Mouse (Mus musculus) liver, adult 2 months (tissue): Measurements from ENCODE around the gene Fabp6.

Experiments
- CTCF ChIP-seq: fragments of 200-500 bp; IDR thresholded peaks from 2 replicates; pipeline ENCODE4 v1.5.1; 2011; ENCODE audit warnings: low read depth, low read length, control low read depth
- POLR2A ChIP-seq: fragments of 200-500 bp; IDR thresholded peaks from 2 replicates; pipeline ENCODE4 v1.6.1; 2011; ENCODE audit warnings: low read length, control low read depth; ENCODE audit not compliant: insufficient read depth; ENCODE audit errors: extremely low read depth

DNA sequence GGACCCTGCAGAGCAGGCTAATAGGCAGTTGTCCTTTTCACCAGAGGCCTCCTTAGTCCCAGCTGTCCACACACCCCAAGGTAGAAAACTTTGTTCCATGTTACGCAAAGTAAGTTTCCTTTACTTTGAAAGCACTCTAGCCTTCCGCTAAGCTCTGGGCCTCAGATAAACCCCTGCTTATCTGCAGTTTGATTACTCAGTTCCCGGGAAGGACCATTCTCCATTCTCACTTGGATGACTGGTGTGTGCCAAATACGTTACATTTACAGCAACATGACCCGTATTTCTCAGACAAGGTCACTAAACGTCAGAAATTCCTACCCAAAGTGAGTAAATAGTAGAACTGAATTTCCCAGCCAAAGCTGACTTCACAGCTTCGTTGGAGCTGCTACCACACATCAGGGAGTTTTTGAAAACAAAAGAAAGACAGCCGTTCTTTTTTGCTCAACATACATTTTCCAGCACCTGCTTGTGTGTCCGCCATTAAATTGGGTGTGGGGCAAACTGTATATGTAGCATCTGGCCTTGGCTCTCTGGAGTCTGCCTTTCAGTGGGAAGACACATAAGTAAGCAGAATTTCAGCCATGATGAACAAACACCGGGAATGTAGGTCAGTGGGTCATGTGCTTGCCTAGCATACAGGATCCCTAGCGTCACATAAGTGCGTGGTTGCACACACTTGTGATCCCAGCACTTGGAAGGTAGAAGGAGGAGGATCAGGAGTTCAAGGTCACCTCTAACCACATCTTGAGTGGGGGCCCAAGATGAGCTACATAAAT lies 52.5 kb downstream of the Fabp6 start:
- TF ChIP-seq CTCF: no peak
- no peak for TF ChIP-seq POLR2A
